Mouse (Mus musculus): Measurements from ENCODE around the gene Srsy.
"Not testable (repeated sequence)": the region's sequence is repeated elsewhere in the genome, so short reads cannot be mapped to it uniquely, and the experiment has no call there.

The Srsy gene

GRCm38 (mm10) chrY:17937230-17937629 is at the start of gene Srsy:
Gene Srsy, minus strand, starts transcription at chrY:17937330.
- not testable (repeated sequence) for DNase-seq
